Mouse (Mus musculus): Measurements from ENCODE around the gene Tacr1.

DNA sequence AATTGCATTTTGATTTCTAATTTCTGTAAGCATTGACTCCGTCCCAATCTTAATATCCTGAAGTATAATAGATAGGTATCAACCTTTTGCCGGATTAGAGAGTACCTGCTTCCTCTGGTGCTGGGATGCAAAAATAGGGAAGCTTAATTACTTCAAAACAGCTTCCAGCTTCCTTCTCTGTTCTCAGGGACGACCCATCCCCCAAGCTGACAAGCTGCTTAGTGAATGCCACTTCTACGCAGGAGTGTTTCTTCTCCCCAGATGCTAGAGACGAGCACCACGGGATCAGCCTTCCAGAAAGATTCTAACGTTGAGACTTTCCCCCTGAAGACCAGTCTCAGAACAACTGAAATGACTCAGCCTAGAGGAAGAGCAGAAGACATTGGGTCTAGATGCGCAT, 134.5 kb downstream of the Tacr1 start:
- no peak for TF ChIP-seq CTCF (IDR thresholded peaks at IDR 0.05; ENCODE audit: extremely low read depth, insufficient read length, insufficient replicate concordance, low read depth, low read length)
- no peak for TF ChIP-seq POLR2A (IDR thresholded peaks at IDR 0.05; ENCODE audit: low read depth, low read length)
